Mouse (Mus musculus) kidney, adult 11 months (tissue): ENCODE results near the gene Gpc1.
A peak's percentile ranks its signal among the peaks of the same experiment; 100 is the strongest.

Experiments
- DNase-seq: peaks from one replicate; pipeline ENCODE4 v3.0.0; 2022

The Gpc1 gene

GRCm38 (mm10) chr1:92831188-92832001 lies at the start of gene Gpc1:
Gene Gpc1, plus strand, starts transcription at chr1:92831645.
- peak; percentile 73 for DNase-seq

GRCm38 (mm10) chr1:92781862-92782261 lies 49.6 kb upstream of the Gpc1 start:
- DNase-seq: no peak

- no peak for DNase-seq
These were observed 48.9 kb upstream of the Gpc1 start for GRCm38 (mm10) chr1:92782587-92782986.

GRCm38 (mm10) chr1:92787221-92787620 lies 44.2 kb upstream of the Gpc1 start:
- no peak for DNase-seq

GRCm38 (mm10) chr1:92788049-92788448 lies 43.4 kb upstream of the Gpc1 start:
- no peak for DNase-seq

GRCm38 (mm10) chr1:92790628-92791027 lies 40.8 kb upstream of the Gpc1 start:
- no peak for DNase-seq

GRCm38 (mm10) chr1:92791070-92791831 lies 40.2 kb upstream of the Gpc1 start:
- no peak for DNase-seq

- DNase-seq: no peak
These were observed 37.7 kb upstream of the Gpc1 start for GRCm38 (mm10) chr1:92793781-92794180.

GRCm38 (mm10) chr1:92798425-92798824 lies 33.0 kb upstream of the Gpc1 start:
- no peak for DNase-seq

GRCm38 (mm10) chr1:92799653-92800052 lies 31.8 kb upstream of the Gpc1 start:
- DNase-seq: no peak

- no peak for DNase-seq
These were observed 29.1 kb upstream of the Gpc1 start for GRCm38 (mm10) chr1:92802362-92802761.

- DNase-seq: no peak
These were observed 28.1 kb upstream of the Gpc1 start for GRCm38 (mm10) chr1:92803376-92803775.

- no peak for DNase-seq
These were observed 26.3 kb upstream of the Gpc1 start for GRCm38 (mm10) chr1:92805181-92805580.

GRCm38 (mm10) chr1:92805836-92806235 lies 25.6 kb upstream of the Gpc1 start:
- DNase-seq: no peak

- DNase-seq: no peak
These were observed 24.7 kb upstream of the Gpc1 start for GRCm38 (mm10) chr1:92806720-92807119.

GRCm38 (mm10) chr1:92809621-92810020 lies 21.8 kb upstream of the Gpc1 start:
- DNase-seq: no peak

GRCm38 (mm10) chr1:92814319-92814718 lies 17.1 kb upstream of the Gpc1 start:
- no peak for DNase-seq

GRCm38 (mm10) chr1:92815100-92815499 lies 16.3 kb upstream of the Gpc1 start:
- no peak for DNase-seq

GRCm38 (mm10) chr1:92815756-92816294 lies 15.6 kb upstream of the Gpc1 start:
- no peak for DNase-seq

GRCm38 (mm10) chr1:92830626-92831187 lies 738 bp upstream of the Gpc1 start:
- no peak for DNase-seq

GRCm38 (mm10) chr1:92832011-92833010 lies 866 bp downstream of the Gpc1 start:
- DNase-seq: peak; percentile 23
